Mouse (Mus musculus) right cerebral cortex, postnatal 36 days (tissue): Measurements from ENCODE around the gene Slc6a1.

Experiments
- DNase-seq, 2 experiments: peaks; one replicate each; pipeline ENCODE4 v3.0.0; 2022; ENCODE audit warnings: low spot score in 2 of 2, mixed read lengths in 1 of 2

Gene Slc6a1

DNA sequence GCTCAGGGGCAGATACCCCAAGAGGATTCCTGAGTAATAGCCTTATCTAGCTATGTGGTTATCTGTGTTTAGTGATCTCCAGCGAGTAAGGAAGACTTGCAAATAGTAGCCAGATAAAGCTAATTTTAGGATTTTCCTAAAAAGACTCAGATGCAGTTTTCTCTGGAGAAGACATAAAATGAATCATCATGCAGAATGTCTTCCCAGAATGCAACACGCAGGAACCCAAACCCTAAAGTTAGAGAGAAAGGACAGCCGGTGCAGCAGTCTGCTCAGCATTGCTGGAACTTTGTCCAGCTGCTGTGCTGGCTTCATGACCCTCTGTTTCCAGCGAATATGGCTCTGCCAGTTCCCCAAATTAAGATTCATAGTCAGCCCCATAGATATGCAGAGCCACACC is 72.2 kb downstream of the Slc6a1 start:
- peak in 1 of 2 experiments; percentile 43 for DNase-seq

DNA sequence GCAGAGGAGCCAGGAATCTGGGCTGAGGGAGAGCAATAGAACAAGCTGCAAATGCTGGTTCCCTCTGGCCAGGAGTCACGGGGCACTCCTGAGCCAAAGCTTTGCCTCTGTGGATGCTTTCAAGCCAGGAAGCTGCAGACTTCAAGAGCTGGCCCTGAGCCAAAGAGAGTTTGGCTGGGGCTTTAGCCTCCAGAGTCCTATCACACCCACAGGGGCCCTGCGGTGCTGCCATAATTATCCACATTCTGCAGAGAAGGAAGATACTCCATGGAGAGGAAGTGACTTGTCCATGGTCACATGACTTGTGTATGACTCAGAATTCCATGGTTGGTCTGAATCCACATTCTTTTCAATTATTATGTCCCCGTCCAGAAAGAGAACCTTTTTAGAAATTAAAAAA is 75.7 kb downstream of the Slc6a1 start:
- no peak for DNase-seq

GRCm38 (mm10) chr6:114362355-114362754 is 79.9 kb downstream of the Slc6a1 start:
- DNase-seq: no peak

- no peak for DNase-seq
Observed at GRCm38 (mm10) chr6:114363740-114364139, 81.3 kb downstream of the Slc6a1 start.

DNA sequence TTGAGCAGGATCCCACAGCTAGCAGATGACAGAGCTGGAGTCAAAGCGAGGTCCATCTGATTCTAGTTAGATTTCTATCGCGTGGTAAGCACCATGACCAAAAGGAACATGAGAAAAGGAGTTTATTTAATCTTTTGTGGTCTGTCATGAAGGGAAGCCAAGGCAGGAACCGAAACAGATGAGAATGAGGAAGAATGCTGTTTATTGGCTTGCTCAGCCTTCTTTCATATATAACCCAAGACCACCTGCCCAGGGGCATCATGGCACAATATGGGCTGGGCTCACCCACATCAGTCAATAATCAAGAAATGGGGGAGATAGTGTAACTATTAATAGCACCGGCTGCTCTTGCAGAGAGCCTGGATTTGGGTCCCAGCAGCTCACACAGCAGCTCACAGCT is 82.3 kb downstream of the Slc6a1 start:
- no peak for DNase-seq

- no peak for DNase-seq
Observed at GRCm38 (mm10) chr6:114366191-114366590, 83.8 kb downstream of the Slc6a1 start.
